Mouse (Mus musculus) ES-E14 (cell line): ENCODE data around the gene Nol4l. TPM values are rescaled to one million over a fixed set of nuclear protein-coding genes. Genes with fewer than 3 reads are reported as not detected.
"Not testable (repeated sequence)": the region's sequence is repeated elsewhere in the genome, so short reads cannot be mapped to it uniquely, and the experiment has no call there.

Experiments
- DNase-seq: peaks from one replicate; pipeline ENCODE4 v3.0.0-alpha.2; 2013; ENCODE audit warnings: low read depth, low spot score
- H3K27ac ChIP-seq: 2 replicates; pipeline ENCODE4 v1.5.1; 2012; ENCODE audit warnings: low read depth, mild to moderate bottlenecking, low read length, moderate library complexity, mixed read lengths; ENCODE audit not compliant: poor library complexity, insufficient read depth, severe bottlenecking
- H3K36me3 ChIP-seq: 2 replicates; pipeline ENCODE4 v1.6.1; 2012; ENCODE audit warnings: mild to moderate bottlenecking, low read length, moderate library complexity, mixed read lengths; ENCODE audit not compliant: control insufficient read depth, poor library complexity, insufficient read depth, severe bottlenecking
- H3K4me1 ChIP-seq, 2 experiments: fragments of 150-350 bp in 1 of 2; sonication (generic) in 1 of 2; 2 replicates each; pipeline ENCODE4 v1.6.1; 2012; ENCODE audit warnings: low read length in 2 of 2, mild to moderate bottlenecking in 1 of 2, mixed read lengths in 1 of 2; ENCODE audit not compliant: control insufficient read depth in 2 of 2, insufficient read depth in 2 of 2, poor library complexity in 1 of 2
- H3K4me3 ChIP-seq, 2 experiments: fragments of 150-350 bp in 1 of 2; sonication (generic) in 1 of 2; 2 replicates each; pipeline ENCODE4 v1.5.1; 2012; ENCODE audit warnings: low read length in 2 of 2, low read depth in 1 of 2, mild to moderate bottlenecking in 1 of 2, mixed read lengths in 1 of 2; ENCODE audit not compliant: insufficient read depth in 1 of 2, poor library complexity in 1 of 2, severe bottlenecking in 1 of 2
- H3K9ac ChIP-seq: 2 replicates; pipeline ENCODE4 v1.6.1; 2012; ENCODE audit warnings: low read depth, mild to moderate bottlenecking, low read length, mixed read lengths; ENCODE audit not compliant: poor library complexity, insufficient read depth, severe bottlenecking
- H3K9me3 ChIP-seq: fragments of 150-350 bp; sonication (generic); 2 replicates; pipeline ENCODE4 v1.6.1; 2012; ENCODE audit warnings: low read depth, mild to moderate bottlenecking, low read length; ENCODE audit not compliant: control insufficient read depth, insufficient read depth
- CHD2 ChIP-seq: IDR thresholded peaks from 2 replicates; pipeline ENCODE4 v1.6.1; 2014; ENCODE audit warnings: mild to moderate bottlenecking, low read depth, low read length, inconsistent platforms
- HCFC1 ChIP-seq: IDR thresholded peaks from 2 replicates; pipeline ENCODE4 v1.6.1; 2012; ENCODE audit warnings: low read length, inconsistent platforms, borderline replicate concordance; ENCODE audit not compliant: insufficient read depth
- MAFK ChIP-seq: IDR thresholded peaks from 2 replicates; pipeline ENCODE4 v1.6.1; 2014; ENCODE audit warnings: mild to moderate bottlenecking, low read depth, low read length, inconsistent platforms; ENCODE audit not compliant: insufficient read depth
- ZC3H11A ChIP-seq: IDR thresholded peaks from 2 replicates; pipeline ENCODE4 v1.6.1; 2012; ENCODE audit warnings: low read depth, mild to moderate bottlenecking, inconsistent platforms, low read length, borderline replicate concordance
- ZNF384 ChIP-seq: IDR thresholded peaks from 2 replicates; pipeline ENCODE4 v1.6.1; 2012; ENCODE audit warnings: low read depth, low read length, inconsistent platforms
- in situ Hi-C, 2 experiments: fragments of 600-800 bp; cut with MboI; formaldehyde crosslinking; loops; one replicate each; pipeline ENCODE4 v1.15.1; 2025; ENCODE audit warnings: low sequenced_read_pairs in 2 of 2, inconsistent platforms in 1 of 2; ENCODE audit not compliant: unreplicated experiment in 2 of 2
- total RNA-seq: library from RNA; depleted of rRNA; stranded (reverse); fragments of 300-350 nt; gene quantifications from 2 replicates; pipeline ENCODE4 v1.2.3, GENCODE M21; 2012

Nol4l gene
- total RNA-seq, 1 experiment = 3.8 TPM

DNA sequence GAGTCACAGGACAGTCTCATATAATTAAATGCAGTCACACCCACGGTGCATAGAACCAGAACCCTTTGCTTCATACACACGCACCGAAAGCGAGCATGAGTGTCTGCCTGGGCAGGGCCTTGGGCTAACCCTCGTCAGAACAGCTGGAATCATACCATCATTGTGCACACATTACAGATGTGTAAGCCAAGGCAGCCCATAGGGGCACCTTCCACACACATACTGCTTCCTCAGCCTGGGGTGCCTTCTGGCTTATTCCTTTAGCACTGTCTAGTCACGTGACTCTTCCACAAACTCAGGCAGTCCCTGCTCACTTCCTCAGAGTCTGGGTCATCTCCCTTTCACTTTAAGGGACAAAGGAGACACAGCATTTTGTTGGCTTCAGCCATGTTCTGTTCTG lies 33.5 kb downstream of the Nol4l start:
- H3K27ac ChIP-seq = no peak overlapping the region
- peaks cover 5 to 26% of the 10 kb centered on the region in 2 experiments; a peak in 2 of 4 replicates for H3K4me1 ChIP-seq

DNA sequence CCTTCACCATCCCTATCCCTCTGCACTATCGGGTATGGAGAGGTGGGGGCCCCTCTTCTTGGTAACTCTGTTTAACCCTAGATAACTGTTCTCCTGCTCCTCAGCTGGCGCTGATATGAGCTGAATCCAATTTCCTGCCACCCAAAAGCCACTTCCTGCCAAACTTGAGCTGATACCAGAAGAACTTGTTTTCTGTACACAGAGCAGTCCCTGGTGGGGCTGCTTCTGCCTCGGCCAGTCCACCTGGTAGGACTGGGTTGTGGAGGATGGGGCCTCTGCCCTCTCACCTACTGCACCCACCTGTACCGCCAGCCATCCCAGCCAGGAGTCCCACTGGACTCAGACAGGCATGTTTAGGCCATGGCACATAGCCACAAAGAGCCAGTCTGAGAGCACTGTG lies 34.0 kb downstream of the Nol4l start:
- no peak overlapping the region for H3K4me3 ChIP-seq
- H3K9me3 ChIP-seq = no peaks in the 10 kb centered on the region
- peaks cover 5 to 26% of the 10 kb centered on the region in 2 experiments; a peak in 2 of 4 replicates for H3K4me1 ChIP-seq
- no peak for DNase-seq
- in situ Hi-C loops = loop anchor here in 1 of 2 experiments (25.0 kb wide), 1 partner anchor 91 kb away; no protein-coding TSS in a partner anchor
- H3K27ac ChIP-seq = no peak overlapping the region
- no peaks in the 10 kb centered on the region for H3K36me3 ChIP-seq
- H3K9ac ChIP-seq = no peak overlapping the region
- TF ChIP-seq CHD2 (no peak), MAFK (no peak), ZNF384 (no peak)

More for the DNA sequence above, 33.5 kb downstream of the Nol4l start:
- no peak for TF ChIP-seq HCFC1
- no peak for TF ChIP-seq ZC3H11A
- TF ChIP-seq CHD2 = no peak
- no peak for TF ChIP-seq MAFK
- no peak for TF ChIP-seq ZNF384
- no peaks in the 10 kb centered on the region for H3K9me3 ChIP-seq
- in situ Hi-C loops = loop anchor here in 1 of 2 experiments (25.0 kb wide), 1 partner anchor 91 kb away; no protein-coding TSS in a partner anchor
- H3K9ac ChIP-seq = no peak overlapping the region
- DNase-seq = no peak
- no peak overlapping the region for H3K4me3 ChIP-seq
- no peaks in the 10 kb centered on the region for H3K36me3 ChIP-seq

DNA sequence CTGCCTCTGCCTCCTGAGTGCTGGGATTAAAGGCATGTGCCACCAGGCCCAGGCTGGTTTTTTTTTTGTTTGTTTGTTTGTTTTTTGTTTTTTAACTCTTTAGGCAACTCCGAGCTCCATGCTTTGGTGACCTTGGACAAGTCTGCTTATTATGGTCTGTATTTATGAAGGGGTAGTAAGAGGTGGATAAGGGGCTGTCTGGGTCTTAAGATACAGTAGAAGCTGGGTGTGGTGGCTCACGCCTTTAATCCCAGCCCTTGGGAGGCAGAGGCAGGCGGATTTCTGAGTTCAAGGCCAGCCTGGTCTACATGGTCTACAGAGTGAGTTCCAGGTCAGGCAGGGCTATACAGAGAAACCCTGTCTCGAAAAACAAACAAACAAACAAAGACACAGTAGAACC lies 34.4 kb downstream of the Nol4l start:
- not testable (repeated sequence) for H3K4me3 ChIP-seq, H3K9ac ChIP-seq, DNase-seq, H3K27ac ChIP-seq, H3K36me3 ChIP-seq, H3K9me3 ChIP-seq
- in situ Hi-C loops = loop anchor here in 1 of 2 experiments (25.0 kb wide), 1 partner anchor 92 kb away; no protein-coding TSS in a partner anchor
- peaks cover 5 to 26% of the 10 kb centered on the region in 2 experiments; a peak in 2 of 4 replicates for H3K4me1 ChIP-seq

DNA sequence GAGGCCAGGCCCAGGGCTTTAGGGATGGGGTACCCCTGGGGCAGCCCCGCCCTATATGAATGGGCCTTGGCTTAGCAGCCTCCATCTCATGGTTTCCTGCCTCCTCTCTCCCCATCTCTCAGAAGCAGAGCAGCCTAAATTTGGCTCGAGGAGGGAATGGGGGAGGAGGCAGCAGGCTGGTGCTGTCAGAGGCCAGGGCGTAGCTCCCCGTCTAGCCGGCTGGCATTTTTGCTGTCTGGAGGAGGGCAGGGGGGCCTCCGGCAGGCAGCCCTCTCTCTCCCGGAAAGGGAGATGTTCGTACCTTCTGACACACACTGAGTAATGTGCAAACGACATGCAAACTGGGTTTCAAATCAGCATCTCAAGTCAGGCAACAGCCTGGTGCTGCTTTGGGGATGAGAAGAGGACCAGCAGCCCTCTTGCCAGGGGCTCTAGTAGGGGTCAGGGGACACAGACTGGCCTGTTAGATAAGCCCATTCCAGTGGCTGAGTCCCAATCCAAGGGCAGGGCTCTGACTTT lies 35.4 kb downstream of the Nol4l start:
- Histone ChIP-seq H3K9ac (no peak overlapping the region), H3K4me1 (peaks cover 5 to 26% of the 10 kb centered on the region in 2 experiments; a peak in 2 of 4 replicates), H3K27ac (no peak overlapping the region), H3K36me3 (no peaks in the 10 kb centered on the region), H3K9me3 (no peaks in the 10 kb centered on the region), H3K4me3 (no peak overlapping the region)
- no peak for TF ChIP-seq CHD2
- no peak for TF ChIP-seq ZC3H11A
- TF ChIP-seq ZNF384 = no peak
- TF ChIP-seq MAFK = no peak
- TF ChIP-seq HCFC1 = no peak
- in situ Hi-C loops = loop anchor here in 1 of 2 experiments (25.0 kb wide), 1 partner anchor 93 kb away; no protein-coding TSS in a partner anchor
- DNase-seq = no peak

DNA sequence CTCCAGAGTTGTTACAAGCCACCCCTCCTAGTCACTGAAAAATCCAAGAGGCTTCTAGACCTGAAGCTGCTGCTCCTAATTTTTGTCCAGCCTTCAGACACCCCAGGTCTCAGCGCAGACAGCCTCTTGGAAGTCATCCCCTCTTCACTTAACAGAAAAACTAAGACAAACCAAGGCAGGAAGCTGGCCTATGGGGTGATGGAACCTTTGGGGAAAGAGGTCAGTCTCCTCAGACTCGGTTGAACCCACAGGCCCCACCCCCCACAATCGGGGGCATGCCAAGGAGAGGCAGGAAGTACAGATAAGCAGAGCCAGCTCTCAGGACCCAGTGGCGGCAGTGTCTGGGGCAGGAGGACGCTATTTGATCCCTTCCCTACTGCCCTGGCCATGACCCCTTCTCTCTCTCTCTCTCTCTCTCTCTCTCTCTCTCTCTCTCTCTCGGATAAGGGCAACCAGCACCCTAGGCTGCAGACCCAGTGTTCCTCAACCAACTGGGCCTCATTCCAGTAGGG lies 35.9 kb downstream of the Nol4l start:
- no peak for DNase-seq
- in situ Hi-C loops = loop anchor here in 1 of 2 experiments (25.0 kb wide), 1 partner anchor 93 kb away; no protein-coding TSS in a partner anchor
- Histone ChIP-seq H3K27ac (no peak overlapping the region), H3K4me1 (peaks cover 5 to 26% of the 10 kb centered on the region in 2 experiments; a peak in 2 of 4 replicates), H3K9me3 (no peaks in the 10 kb centered on the region), H3K9ac (no peak overlapping the region), H3K36me3 (no peaks in the 10 kb centered on the region), H3K4me3 (no peak overlapping the region)
- TF ChIP-seq ZC3H11A = no peak
- no peak for TF ChIP-seq MAFK
- TF ChIP-seq HCFC1 = no peak
- no peak for TF ChIP-seq CHD2
- no peak for TF ChIP-seq ZNF384
